Mouse (Mus musculus): ENCODE data around the gene Myh7. TPM values are rescaled to one million over a fixed set of nuclear protein-coding genes. Genes with fewer than 3 reads are reported as not detected.
"Not testable (repeated sequence)": the region's sequence is repeated elsewhere in the genome, so short reads cannot be mapped to it uniquely, and the experiment has no call there.

The Myh7 gene
- polyA plus RNA-seq, 1 experiment: not detected

DNA sequence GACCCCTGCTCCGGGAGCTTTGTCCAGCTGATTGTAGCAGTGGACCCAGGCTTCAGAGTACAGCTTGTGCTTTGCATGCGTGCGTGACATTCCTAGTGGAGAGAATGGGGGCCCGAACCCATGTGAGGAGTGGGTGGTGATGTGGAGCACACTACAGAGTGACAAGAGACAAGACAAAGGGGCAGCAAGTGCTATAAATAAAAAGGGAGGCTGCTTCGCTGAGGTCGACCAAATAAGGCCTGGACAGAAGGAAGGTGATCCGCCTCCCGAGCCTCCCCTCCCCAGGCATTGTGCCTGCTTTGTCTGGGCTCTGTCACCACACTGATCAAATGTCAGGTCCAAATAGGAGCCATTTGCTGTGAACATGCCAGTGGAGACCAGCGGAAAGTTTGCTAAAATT lies 2.4 kb upstream of the Myh7 start:
- H3K27me3 ChIP-seq (replicated peaks): peaks cover 81% of the 10 kb centered on the region

DNA sequence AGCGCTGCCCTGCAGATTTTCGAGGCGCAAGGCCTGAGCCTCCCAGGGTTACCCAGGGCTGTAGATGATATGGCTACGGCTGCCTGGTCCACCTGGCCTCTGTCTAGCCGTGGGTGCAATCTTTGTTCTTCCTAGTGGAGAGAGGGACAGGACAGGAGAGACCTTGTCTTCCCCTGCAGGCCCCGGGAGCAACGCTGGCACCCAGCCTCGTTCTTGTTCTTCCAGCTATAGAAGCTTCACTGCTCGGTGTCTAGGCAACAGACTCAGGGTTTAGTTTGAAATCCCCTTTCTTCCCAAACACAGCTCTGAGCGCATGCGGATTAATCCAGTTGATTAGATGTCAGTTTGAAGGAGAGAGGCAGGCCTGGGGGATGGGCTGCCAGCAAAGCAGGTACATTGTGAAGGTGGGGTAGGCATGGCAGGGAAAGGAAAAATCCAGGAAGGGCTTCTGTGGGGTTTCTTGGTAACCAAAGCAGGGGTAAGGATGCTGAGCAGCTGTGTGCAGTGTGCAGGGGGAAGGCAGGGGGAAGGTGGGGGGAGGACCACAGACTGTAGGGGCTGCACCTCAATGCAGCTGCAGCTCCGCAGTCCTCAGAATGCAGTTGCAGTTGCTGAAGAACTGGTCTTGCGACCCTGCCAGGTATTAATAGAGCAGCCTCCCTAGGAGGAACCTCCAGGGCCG lies 1.2 kb upstream of the Myh7 start:
- H3K4me1 ChIP-seq: peaks cover 14% of the 10 kb centered on the region
- TF ChIP-seq GATA1 (IDR thresholded peaks at IDR 0.05; ENCODE audit: borderline replicate concordance, low read length) (no peak), FLI1 (IDR thresholded peaks at IDR 0.05; ENCODE audit: low read length) (no peak)
- H3K4me3 ChIP-seq (replicated peaks): no peak overlapping the region
- no peaks in the 10 kb centered on the region for H3K9me3 ChIP-seq
- peaks cover 81% of the 10 kb centered on the region for H3K27me3 ChIP-seq (replicated peaks)
- H3K36me3 ChIP-seq (replicated peaks; ENCODE audit: low read length): no peaks in the 10 kb centered on the region

More for the DNA sequence above, 2.4 kb upstream of the Myh7 start:
- Histone ChIP-seq H3K36me3 (replicated peaks; ENCODE audit: low read length) (no peaks in the 10 kb centered on the region), H3K4me1 (peaks cover 14% of the 10 kb centered on the region), H3K4me3 (replicated peaks) (no peak overlapping the region), H3K9me3 (peaks cover 5% of the 10 kb centered on the region)
- no peak for TF ChIP-seq FLI1 (IDR thresholded peaks at IDR 0.05; ENCODE audit: low read length)
- TF ChIP-seq GATA1 (IDR thresholded peaks at IDR 0.05; ENCODE audit: borderline replicate concordance, low read length): no peak

DNA sequence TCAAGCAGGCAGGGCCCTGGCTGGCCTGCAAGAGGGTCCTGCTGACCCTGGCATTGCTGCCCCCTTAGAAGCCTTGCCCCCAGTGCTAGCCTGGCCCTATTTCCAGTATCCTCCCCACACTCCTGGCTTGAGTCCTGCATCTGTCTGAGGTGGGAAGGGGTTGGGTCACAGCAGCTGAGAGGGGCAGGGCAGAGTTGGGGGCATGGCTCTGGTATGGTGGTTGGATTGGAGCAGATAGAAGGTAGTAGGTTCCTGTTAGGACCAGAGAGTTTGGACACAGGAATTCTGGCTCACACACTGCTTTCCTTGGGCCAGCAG lies 402 bp upstream of the Myh7 start:
- H3K4me1 ChIP-seq: peaks cover 14% of the 10 kb centered on the region
- TF ChIP-seq FLI1 (IDR thresholded peaks at IDR 0.05; ENCODE audit: low read length): no peak
- TF ChIP-seq GATA1 (IDR thresholded peaks at IDR 0.05; ENCODE audit: borderline replicate concordance, low read length): no peak
- H3K36me3 ChIP-seq (replicated peaks; ENCODE audit: low read length): no peaks in the 10 kb centered on the region
- peaks cover 85% of the 10 kb centered on the region for H3K27me3 ChIP-seq (replicated peaks)
- H3K9me3 ChIP-seq: no peaks in the 10 kb centered on the region
- H3K4me3 ChIP-seq (replicated peaks): no peak overlapping the region

DNA sequence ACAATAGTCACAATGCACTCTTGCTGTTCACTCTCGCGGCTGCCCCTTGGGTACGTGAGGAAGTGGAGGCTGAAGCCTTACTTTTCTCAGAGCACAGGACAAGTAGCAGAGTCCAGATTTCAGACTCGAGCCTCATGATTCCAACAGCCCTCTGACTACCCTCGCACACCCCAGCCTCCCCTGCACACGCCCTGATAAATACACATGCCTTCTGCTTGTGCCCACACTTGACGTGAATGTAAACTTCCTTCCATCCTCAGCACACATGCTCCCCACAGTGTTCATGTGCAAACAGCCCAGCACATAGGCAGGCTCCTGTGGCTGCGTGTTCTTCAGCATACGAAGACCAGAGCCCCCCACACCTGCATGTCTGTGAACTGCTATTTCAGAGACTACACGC lies 790 bp downstream of the Myh7 start:
- TF ChIP-seq GATA1 (IDR thresholded peaks at IDR 0.05; ENCODE audit: borderline replicate concordance, low read length) (no peak), FLI1 (IDR thresholded peaks at IDR 0.05; ENCODE audit: low read length) (no peak)
- Histone ChIP-seq H3K36me3 (replicated peaks; ENCODE audit: low read length) (no peaks in the 10 kb centered on the region), H3K4me1 (peaks cover 17% of the 10 kb centered on the region), H3K9me3 (no peaks in the 10 kb centered on the region), H3K27me3 (replicated peaks) (peaks cover 87% of the 10 kb centered on the region), H3K4me3 (replicated peaks) (no peak overlapping the region)

DNA sequence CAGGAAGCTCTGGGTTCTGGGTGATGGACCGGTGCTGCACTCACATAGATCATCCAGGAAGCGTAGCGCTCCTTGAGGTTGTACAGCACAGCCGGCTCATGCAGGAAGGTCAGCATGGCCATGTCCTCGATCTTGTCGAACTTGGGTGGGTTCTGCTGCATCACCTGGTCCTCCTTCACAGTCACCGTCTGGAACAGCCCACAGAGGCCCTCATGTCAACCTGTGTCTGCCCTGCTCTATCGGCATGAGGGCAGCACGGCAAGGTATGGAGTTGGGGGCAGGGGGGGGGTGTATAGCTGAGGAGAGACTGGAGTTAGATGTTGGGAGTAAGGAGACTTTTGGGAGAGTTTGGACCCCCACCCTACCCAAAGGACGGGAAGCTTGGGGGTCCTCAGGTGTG lies 2.2 kb downstream of the Myh7 start:
- TF ChIP-seq FLI1 (IDR thresholded peaks at IDR 0.05; ENCODE audit: low read length) (no peak), GATA1 (IDR thresholded peaks at IDR 0.05; ENCODE audit: borderline replicate concordance, low read length) (no peak)
- no peaks in the 10 kb centered on the region for H3K9me3 ChIP-seq
- no peaks in the 10 kb centered on the region for H3K36me3 ChIP-seq (replicated peaks; ENCODE audit: low read length)
- no peak overlapping the region for H3K4me3 ChIP-seq (replicated peaks)
- peaks cover 79% of the 10 kb centered on the region for H3K27me3 ChIP-seq (replicated peaks)
- H3K4me1 ChIP-seq: peaks cover 17% of the 10 kb centered on the region

DNA sequence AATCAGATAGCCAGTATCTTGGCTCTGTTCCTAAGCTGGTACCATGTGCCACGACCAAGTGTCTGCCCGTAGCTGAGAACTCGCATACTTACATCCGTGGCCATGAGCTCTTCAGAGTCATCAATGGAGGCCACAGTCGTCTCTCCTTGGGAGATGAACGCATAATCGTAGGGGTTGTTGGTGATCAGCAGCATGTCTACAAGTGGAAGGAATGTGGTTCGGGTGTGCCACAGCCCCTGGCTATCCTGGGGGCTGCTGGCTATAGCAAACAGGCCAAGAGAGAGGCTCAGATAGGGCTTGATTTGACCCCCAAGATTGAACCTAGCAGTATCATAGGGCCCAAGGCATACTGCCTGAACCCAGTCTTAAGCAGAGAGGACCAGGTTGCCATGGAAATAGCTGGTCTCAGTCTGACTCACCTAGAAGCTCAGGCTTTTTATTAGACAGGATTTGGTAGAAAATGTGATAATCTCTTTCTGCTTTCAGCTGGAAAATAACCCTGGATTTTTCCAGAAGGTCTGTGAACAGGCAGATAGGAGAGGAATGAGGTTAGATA lies 4.5 kb downstream of the Myh7 start:
- TF ChIP-seq GATA1 (IDR thresholded peaks at IDR 0.05; ENCODE audit: borderline replicate concordance, low read length) (no peak), FLI1 (IDR thresholded peaks at IDR 0.05; ENCODE audit: low read length) (no peak)
- peaks cover 16% of the 10 kb centered on the region for H3K4me1 ChIP-seq
- H3K36me3 ChIP-seq (replicated peaks; ENCODE audit: low read length): no peaks in the 10 kb centered on the region
- H3K27me3 ChIP-seq (replicated peaks): peaks cover 70% of the 10 kb centered on the region
- H3K9me3 ChIP-seq: no peaks in the 10 kb centered on the region
- H3K4me3 ChIP-seq (replicated peaks): no peak overlapping the region

DNA sequence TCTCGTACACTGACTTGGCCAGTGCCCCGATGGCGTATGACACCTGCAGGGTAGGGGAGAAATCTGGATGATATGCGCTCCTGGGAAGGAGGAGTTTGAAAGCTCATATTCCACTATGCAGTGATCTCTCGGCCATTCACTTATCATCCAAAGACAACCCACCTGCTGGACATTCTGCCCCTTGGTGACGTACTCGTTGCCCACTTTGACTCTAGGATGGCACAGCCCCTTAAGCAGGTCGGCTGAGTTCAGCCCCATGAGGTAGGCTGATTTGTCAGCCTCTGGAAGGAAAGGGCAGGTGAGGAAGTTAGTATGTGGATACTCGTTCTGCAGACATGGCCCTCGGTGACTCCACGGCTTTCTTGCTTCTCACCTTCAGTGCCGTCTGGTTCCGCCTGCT lies 5.5 kb downstream of the Myh7 start:
- no peak overlapping the region for H3K4me3 ChIP-seq (replicated peaks)
- peaks cover 64% of the 10 kb centered on the region for H3K27me3 ChIP-seq (replicated peaks)
- H3K4me1 ChIP-seq: peaks cover 12% of the 10 kb centered on the region
- no peaks in the 10 kb centered on the region for H3K36me3 ChIP-seq (replicated peaks; ENCODE audit: low read length)
- H3K9me3 ChIP-seq: no peaks in the 10 kb centered on the region
- no peak for TF ChIP-seq GATA1 (IDR thresholded peaks at IDR 0.05; ENCODE audit: borderline replicate concordance, low read length)
- no peak for TF ChIP-seq FLI1 (IDR thresholded peaks at IDR 0.05; ENCODE audit: low read length)

DNA sequence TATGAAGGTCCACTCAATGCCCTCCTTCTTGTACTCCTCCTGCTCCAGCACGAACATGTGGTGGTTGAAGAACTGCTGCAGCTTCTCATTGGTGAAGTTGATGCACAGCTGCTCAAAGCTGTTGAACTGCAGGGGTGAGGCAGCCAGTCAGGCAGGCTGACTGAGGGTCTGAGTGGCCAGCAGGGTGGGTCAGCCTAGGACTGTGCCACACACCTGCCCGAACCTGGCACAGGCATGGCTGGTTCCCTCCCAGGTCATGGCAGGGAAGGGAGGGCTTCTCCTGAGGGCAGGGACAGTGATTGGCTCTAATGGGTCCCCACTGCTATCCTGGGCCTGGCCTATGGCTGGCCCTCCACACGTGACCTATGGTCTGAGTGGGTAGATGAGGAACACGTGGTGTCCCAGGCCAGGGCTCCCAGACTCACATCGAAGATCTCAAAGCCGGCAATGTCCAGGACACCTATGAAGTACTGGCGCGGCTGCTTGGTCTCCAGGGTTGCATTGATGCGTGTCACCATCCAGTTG lies 6.0 kb downstream of the Myh7 start:
- not testable (repeated sequence) for H3K4me3 ChIP-seq (replicated peaks); H3K36me3 ChIP-seq (replicated peaks; ENCODE audit: low read length); H3K9me3 ChIP-seq; H3K4me1 ChIP-seq
- H3K27me3 ChIP-seq (replicated peaks): peaks cover 62% of the 10 kb centered on the region

DNA sequence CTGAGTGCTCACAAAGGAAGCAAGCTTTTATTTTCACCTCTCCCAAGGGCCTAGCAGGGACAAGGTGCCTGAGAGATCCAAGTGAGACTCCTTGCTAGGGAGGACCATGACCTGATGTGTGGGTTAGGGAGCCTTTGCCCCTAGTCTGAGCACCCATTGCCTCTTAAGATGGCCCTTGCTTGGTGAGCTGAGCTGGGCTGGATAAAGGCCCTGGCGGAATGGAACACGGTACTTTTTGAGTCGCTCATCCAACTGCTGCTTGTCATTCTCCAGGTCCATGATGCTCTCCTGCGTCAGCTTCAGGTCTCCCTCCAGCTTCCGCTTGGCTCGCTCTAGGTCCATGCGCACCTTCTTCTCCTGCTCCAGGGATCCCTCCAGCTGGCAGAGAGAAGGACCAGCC lies 12.5 kb downstream of the Myh7 start:
- peaks cover 48% of the 10 kb centered on the region for H3K27me3 ChIP-seq (replicated peaks)
- TF ChIP-seq FLI1 (IDR thresholded peaks at IDR 0.05; ENCODE audit: low read length) (no peak), GATA1 (IDR thresholded peaks at IDR 0.05; ENCODE audit: borderline replicate concordance, low read length) (no peak)

DNA sequence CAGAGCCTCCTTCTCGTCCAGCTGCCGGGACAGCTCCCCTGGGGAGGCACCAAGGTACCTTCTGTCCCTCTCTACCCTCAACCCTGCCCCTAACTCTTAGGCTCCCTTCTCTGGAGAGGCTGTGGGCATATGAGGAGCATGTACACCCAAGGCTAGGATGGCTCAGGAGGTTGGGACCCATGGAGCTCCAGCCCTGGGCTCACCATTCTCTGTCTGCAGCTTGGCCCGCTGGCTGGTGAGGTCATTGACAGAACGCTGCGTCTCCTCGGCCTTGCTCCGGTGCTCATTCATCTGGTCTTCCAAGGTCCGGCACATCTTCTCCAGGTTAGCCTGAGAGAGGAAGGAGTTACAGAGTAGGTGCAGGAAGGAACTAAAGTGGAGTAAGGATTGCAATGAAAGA lies 15.8 kb downstream of the Myh7 start:
- H3K27me3 ChIP-seq (replicated peaks): peaks cover 49% of the 10 kb centered on the region
- no peaks in the 10 kb centered on the region for H3K36me3 ChIP-seq (replicated peaks; ENCODE audit: low read length)
- no peaks in the 10 kb centered on the region for H3K9me3 ChIP-seq
- TF ChIP-seq FLI1 (IDR thresholded peaks at IDR 0.05; ENCODE audit: low read length) (no peak), GATA1 (IDR thresholded peaks at IDR 0.05; ENCODE audit: borderline replicate concordance, low read length) (no peak)
- no peak overlapping the region for H3K4me3 ChIP-seq (replicated peaks)
- peaks cover 6% of the 10 kb centered on the region for H3K4me1 ChIP-seq

More for the DNA sequence above, 12.5 kb downstream of the Myh7 start:
- H3K36me3 ChIP-seq (replicated peaks; ENCODE audit: low read length): no peaks in the 10 kb centered on the region
- peaks cover 6% of the 10 kb centered on the region for H3K4me1 ChIP-seq
- no peaks in the 10 kb centered on the region for H3K9me3 ChIP-seq
- H3K4me3 ChIP-seq (replicated peaks): no peak overlapping the region
